Mouse (Mus musculus) regulatory T cell (primary cell): ENCODE measurements around the gene Rccd1.

Source experiments
- in situ Hi-C: fragments of 300-600 bp; cut with MboI, MseI; formaldehyde crosslinking; loops from one replicate; pipeline ENCODE4 v1.15.1; 2025; ENCODE audit warnings: high pct_unique_total_duplicates

Rccd1 gene

DNA sequence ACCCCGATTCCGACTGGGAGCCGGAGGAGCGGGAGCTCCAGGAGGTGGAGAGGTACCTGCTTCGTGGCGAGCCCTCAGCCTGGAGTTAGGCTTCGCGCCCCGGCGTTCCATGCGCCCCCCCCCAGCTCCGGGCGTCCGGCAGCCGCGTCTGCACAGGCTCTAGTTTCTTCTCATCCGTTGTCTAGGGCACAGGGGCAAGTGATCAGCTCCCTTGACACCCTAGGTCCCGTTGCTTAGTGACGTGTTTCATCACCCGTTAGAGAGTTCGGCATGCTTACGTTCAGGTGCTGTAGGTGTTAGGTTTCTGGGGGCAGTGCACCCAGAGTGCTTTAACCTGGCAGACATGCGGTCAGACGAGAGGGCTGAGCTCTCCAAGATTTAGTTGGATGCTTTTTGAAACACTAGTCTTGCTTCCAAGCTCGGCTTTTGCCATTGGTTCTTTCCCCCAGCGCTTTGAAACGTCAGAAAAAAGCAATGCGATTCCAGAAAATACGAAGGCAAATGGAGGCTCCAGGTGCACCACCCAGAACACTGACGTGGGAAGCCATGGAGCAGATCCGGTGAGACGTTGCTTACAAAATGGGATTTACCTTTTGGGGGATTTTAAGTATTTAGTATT, 62.8 kb downstream of the Rccd1 start:
- in situ Hi-C loops: no loop called here

DNA sequence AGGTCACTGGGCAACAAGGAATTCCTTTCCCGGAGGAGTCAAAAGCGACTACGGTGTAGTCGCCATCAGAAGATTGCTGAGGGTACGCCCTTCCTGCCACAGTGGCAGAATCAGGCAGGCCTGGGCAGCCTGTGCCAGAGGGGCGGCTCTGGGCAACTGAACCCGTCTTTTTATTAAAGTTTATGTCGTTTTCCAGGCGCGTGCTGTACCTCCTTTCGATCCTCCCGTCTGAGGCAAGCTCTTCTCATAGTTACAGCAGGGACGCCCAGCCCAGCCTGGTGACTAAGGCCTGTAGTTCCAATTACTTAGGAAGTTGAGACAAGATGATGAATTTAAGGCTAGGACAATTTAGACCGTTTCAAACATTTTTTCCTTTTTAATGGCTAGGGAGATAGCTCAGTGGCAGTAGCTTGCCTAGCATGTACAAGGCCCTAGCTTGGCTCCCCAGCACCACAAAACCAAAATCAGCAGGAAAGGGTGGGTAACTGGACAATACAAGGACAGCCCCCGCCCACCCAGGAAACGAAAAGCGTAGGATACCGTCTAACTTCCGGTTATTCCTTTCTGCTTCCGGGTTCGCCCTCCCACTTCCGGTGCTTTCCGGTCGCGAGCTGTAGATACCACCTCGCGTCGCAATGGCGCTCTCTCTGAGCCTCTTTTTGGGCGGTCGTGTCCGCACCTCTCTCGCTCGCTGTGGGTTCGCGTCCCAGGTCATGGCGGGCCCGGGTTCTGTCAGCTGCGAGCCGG, 63.5 kb downstream of the Rccd1 start, which contains the start of gene Ngrn:
TSS of gene Ngrn (plus strand) at position 591 of the 747 bp plus-strand sequence.
- in situ Hi-C loops: no loop called here

DNA sequence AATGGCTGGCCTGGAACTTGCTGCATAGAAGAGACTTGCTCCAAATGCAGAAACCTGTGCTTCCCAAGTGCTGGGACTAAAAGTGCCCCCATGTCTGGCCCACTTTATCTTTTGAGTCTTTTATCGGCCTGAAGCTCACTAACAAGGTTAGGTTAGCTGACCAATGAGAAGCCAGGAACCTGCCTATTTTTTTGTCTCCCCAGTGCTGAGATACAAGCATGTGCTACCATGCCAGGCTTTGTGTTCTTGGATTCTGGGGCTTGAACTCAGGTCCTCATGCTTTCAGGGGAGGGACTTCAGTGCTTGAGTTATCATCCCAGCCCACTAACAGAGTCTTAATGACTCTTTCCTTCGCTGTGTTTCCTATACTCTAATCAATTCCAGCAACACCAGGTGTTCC, 66.5 kb downstream of the Rccd1 start:
- in situ Hi-C loops: no loop called here

DNA sequence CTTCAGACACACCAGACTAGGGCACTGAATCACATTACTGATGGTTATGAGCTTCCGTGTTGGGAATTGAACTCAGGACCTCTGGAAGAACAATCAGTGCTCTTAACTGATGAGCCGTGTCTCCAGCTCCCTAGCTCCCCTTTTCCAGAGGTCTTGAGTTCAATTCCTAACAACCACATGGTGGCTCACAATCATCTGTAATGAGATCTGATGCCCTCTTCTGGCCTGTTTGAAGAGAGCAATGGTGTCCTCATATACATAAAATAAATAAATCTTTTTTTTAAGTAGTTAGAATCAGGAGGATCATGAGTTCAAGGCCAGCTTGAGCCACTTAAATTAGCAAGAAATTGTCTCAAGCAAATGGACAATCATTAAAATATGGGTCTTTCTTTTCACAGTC, 68.3 kb downstream of the Rccd1 start:
- in situ Hi-C loops: no loop called here

DNA sequence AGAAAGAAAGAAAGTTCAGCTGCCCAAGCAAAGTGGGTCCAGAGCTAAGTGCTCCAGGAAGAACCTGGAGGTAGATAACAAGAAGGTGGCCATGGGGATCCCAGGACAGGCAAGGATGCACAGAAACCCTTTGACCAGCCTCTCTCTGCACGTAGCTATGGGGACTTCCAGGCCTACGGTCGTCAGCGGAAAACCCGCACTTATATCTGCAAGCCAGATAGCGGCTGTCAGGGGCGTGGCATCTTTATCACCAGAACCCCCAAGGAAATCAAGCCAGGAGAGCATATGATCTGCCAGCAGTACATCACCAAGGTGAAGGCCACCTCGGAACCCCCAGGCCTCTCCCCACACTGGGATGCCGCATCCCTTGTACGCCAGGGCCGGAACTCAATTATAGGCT, 71.4 kb downstream of the Rccd1 start:
- in situ Hi-C loops: no loop called here

DNA sequence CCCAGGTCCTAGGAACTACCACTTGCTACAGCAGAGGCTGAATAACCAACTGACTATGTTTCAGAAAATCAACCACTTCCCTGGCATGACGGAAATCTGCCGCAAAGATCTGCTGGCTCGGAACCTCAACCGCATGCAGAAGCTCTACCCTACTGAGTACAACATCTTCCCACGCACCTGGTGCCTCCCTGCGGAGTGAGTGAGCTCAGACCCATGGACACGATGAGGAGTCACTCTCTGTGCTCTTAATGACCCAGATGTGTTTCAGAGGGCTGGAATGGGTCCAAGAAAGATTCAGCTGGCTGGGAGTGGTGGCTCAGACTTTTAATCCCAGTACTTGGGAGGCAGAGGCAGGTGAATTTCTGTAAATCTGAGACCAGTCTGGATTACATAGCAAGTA, 71.8 kb downstream of the Rccd1 start:
- in situ Hi-C loops: no loop called here

DNA sequence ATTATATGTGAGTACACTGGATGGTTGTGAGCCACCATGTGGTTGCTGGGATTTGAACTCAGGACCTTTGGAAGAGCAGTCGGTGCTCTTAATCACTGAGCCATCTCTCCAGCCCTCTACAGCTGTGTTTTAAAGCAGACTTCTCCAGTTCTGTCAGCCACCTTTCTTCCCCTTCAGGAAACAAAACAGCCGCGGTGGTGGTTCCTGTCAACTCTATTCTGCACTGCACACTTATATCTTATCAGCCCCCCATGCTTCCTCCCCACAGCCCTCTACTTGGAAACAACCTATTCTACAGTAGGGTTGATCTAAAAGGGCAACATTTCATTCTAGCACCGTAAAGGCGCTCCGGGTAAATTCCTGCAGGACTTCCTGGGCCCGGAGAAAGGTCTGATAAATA, 77.4 kb downstream of the Rccd1 start:
- in situ Hi-C loops: no loop called here

DNA sequence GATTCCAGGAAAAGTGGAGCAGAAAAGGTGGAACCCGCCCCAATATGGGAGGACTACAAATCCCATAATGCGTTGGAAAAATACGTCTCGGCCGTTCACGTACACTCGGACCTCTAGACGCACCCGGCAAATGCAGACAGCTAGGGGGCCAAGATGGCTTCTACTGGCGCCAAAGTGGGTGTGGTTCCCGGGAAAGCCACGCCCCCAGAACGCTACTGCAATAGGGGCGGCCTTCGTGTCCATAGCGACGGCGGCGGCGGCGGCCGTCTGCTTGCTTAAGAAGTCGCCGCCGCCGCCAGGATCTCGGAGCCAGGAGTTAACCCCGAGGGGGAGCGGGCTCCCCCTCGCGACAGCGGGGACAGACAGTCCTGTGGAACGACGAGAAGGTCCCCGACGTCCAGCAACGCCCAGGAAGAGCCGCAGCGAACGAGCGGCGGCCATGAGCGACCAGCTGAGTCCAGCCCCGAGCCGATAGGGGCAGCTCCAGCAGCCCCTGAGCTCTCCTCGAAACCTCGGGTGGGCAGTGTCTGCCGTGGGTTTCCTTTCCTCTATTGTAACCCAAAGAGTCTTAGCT, 78.0 kb downstream of the Rccd1 start, which contains the start of gene Ttll13:
TSS of gene Ttll13 (plus strand) at position 229 of the 574 bp plus-strand sequence.
- in situ Hi-C loops: no loop called here

DNA sequence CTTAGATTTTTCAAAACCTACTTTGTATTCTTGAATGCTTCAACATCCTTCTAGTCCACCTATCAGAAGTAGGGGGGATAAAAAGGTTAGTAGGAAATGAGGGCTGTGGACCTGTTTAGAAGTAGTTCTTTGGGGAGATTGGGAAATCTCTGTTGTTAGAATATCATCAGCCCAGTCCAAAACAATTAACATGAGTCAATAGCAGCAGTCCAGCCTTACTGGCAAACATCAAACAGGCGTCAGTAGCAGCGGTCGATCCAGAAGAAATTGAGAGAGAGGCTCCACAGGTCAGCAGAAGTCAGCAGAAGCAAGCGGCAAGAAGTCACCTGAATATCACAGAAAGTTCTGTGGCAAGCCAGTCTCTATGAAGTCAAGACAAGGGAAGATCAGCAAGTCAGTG, 79.4 kb downstream of the Rccd1 start:
- in situ Hi-C loops: no loop called here
